Mouse (Mus musculus) C2C12 (cell line): ENCODE measurements around the gene Spag7.

Source experiments
- CEBPB ChIP-seq: IDR thresholded peaks from one replicate; pipeline ENCODE4 v1.6.1; 2011; ENCODE audit warnings: low read depth, mild to moderate bottlenecking, control low read depth, moderate library complexity
- CTCF ChIP-seq: IDR thresholded peaks from one replicate; pipeline ENCODE4 v1.5.1; 2011; ENCODE audit not compliant: control insufficient read depth, insufficient read depth, insufficient read length
- FOSL1 ChIP-seq: IDR thresholded peaks from one replicate; pipeline ENCODE4 v1.8.0; 2011; ENCODE audit warnings: mild to moderate bottlenecking, low read length; ENCODE audit not compliant: poor library complexity, insufficient read depth, severe bottlenecking
- MAX ChIP-seq: IDR thresholded peaks from one replicate; pipeline ENCODE4 v1.6.1; 2011; ENCODE audit warnings: mild to moderate bottlenecking, control low read depth
- MYOD1 ChIP-seq: IDR thresholded peaks from one replicate; pipeline ENCODE4 v1.6.1; 2011; ENCODE audit warnings: low read depth; ENCODE audit not compliant: control insufficient read depth, insufficient read length
- MYOG ChIP-seq: IDR thresholded peaks from one replicate; pipeline ENCODE4 v1.6.1; 2011; ENCODE audit not compliant: control insufficient read depth, insufficient read length; ENCODE audit errors: extremely low read depth
- USF1 ChIP-seq: IDR thresholded peaks from one replicate; pipeline ENCODE4 v1.6.1; 2011; ENCODE audit warnings: low read depth, mild to moderate bottlenecking, control low read depth, moderate library complexity

- no peak for TF ChIP-seq CTCF
- TF ChIP-seq USF1: no peak
- no peak for TF ChIP-seq MAX
- TF ChIP-seq MYOG: no peak
- TF ChIP-seq FOSL1: no peak
- TF ChIP-seq MYOD1: no peak
- no peak for TF ChIP-seq CEBPB
These were observed 29.2 kb downstream of the Spag7 start for GRCm38 (mm10) chr11:70639976-70640375.
